Mouse (Mus musculus) G1E-ER4 (cell line): Measurements from ENCODE around the gene Cdc42ep4. TPM values are rescaled to one million over a fixed set of nuclear protein-coding genes. Genes with fewer than 3 reads are reported as not detected.

Experiments
- GATA1 ChIP-seq: IDR thresholded peaks from one replicate; pipeline ENCODE4 v1.8.0; 2012; ENCODE audit warnings: low read length, inconsistent platforms
- polyA plus RNA-seq: library from polyadenylated mRNA; stranded (reverse); fragments of >175 nt; gene quantifications from 2 replicates; pipeline ENCODE4 v1.2.3, GENCODE M21; 2012

Cdc42ep4 gene
- 28.8 and 30.2 TPM in 2 replicates for polyA plus RNA-seq

GRCm38 (mm10) chr11:113751484-113752084 lies at the start of gene Cdc42ep4:
Gene Cdc42ep4 (minus strand): TSS chr11:113751881.
- TF ChIP-seq GATA1, result no peak

GRCm38 (mm10) chr11:113800026-113800425 lies 48.3 kb upstream of the Cdc42ep4 start:
- TF ChIP-seq GATA1, result no peak

- peak; percentile 56 for TF ChIP-seq GATA1
Observed at GRCm38 (mm10) chr11:113799041-113799447, 47.4 kb upstream of the Cdc42ep4 start.

GRCm38 (mm10) chr11:113798011-113798410 lies 46.3 kb upstream of the Cdc42ep4 start:
- TF ChIP-seq GATA1, result no peak

GRCm38 (mm10) chr11:113797014-113797983 lies 45.6 kb upstream of the Cdc42ep4 start:
- TF ChIP-seq GATA1, result no peak

GRCm38 (mm10) chr11:113795846-113796245 lies 44.2 kb upstream of the Cdc42ep4 start:
- no peak for TF ChIP-seq GATA1

GRCm38 (mm10) chr11:113791357-113792215 lies 39.9 kb upstream of the Cdc42ep4 start:
- TF ChIP-seq GATA1, result no peak

GRCm38 (mm10) chr11:113789101-113789500 lies 37.4 kb upstream of the Cdc42ep4 start:
- TF ChIP-seq GATA1, result no peak

- no peak for TF ChIP-seq GATA1
Observed at GRCm38 (mm10) chr11:113788183-113788789, 36.6 kb upstream of the Cdc42ep4 start.

GRCm38 (mm10) chr11:113787432-113788182 lies 35.9 kb upstream of the Cdc42ep4 start:
- no peak for TF ChIP-seq GATA1

GRCm38 (mm10) chr11:113787009-113787408 lies 35.3 kb upstream of the Cdc42ep4 start:
- no peak for TF ChIP-seq GATA1

- no peak for TF ChIP-seq GATA1
Observed at GRCm38 (mm10) chr11:113786395-113786794, 34.7 kb upstream of the Cdc42ep4 start.

GRCm38 (mm10) chr11:113785406-113786171 lies 33.9 kb upstream of the Cdc42ep4 start:
- TF ChIP-seq GATA1, result no peak
